Comparison of ENCODE assay signal across 8 mouse cellular contexts in the genomic region with DNA sequence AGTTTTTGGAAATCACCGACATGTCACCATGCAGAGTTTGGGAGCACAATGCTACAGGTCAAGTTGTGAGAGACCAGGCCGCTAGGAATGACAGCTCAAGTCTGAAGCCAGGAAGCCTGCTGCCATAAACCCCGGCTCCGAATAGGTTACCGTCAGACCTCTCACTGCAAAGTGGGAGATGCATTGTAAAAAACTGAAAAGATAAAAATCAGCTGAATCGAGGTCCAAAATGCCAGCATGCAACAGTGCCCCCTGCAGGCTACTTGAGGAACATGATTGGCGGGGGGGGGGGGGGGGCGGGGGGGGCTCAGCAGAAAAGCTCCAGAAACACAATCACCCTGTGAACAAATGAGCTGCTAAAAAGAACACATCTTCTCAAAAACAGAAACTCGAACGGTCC. TPM values are rescaled to one million over a fixed set of nuclear protein-coding genes. Genes with fewer than 3 reads are reported as not detected.
DNase-seq lines count a peak whose midpoint lies in the region; ATAC-seq lines count a peak whose summit lies in the region.

No protein-coding gene starts in this region.

- DNase-seq in cerebellum, postnatal 10 days = peak; percentile 56 to 74
- peak; percentile 45 to 47 for DNase-seq in layer of hippocampus, postnatal 10 days (ENCODE audit: low spot score in 2 of 2)
- DNase-seq in layer of hippocampus, adult 18-20 months (ENCODE audit: low spot score in 2 of 2) = no peak
- DNase-seq in Muller cell, postnatal 12 days (ENCODE audit: inconsistent ontology term) = peak; percentile 16
- DNase-seq in lung, postnatal 14 days = peak; percentile 35
- no peak for DNase-seq in adrenal gland, postnatal 25 days
- no peak for DNase-seq in gastrocnemius, postnatal 4 days (ENCODE audit: low spot score in 2 of 2)

- ATAC-seq in cerebellum, adult (ENCODE audit: insufficient number of reproducible peaks, low FRiP score, low TSS enrichment) = no peak

RNA-seq across cellular contexts. Expression of gene Aipl1, which starts 13.7 kb away (rescaled TPM):
- not detected for total RNA-seq in layer of hippocampus, postnatal 10 days (2021)
- total RNA-seq in layer of hippocampus, adult 18-20 months (2021) = not detected
- 0.18 TPM in 1 of 2 replicates, not detected in the other for total RNA-seq in adrenal gland, postnatal 25 days (2021)
- under 1 TPM; 0.26 to 0.29 TPM for total RNA-seq in gastrocnemius, postnatal 4 days (2021)

RNA-seq across cellular contexts. Expression of gene Pimreg, which starts 18.3 kb away (rescaled TPM):
- 1 to 10 TPM; 3.6 to 3.7 TPM for total RNA-seq in layer of hippocampus, postnatal 10 days (2021)
- not detected for total RNA-seq in layer of hippocampus, adult 18-20 months (2021)
- total RNA-seq in adrenal gland, postnatal 25 days (2021) = 8.4 and 13.2 TPM in 2 replicates
- 10 to 100 TPM; 21.3 to 30.0 TPM for total RNA-seq in gastrocnemius, postnatal 4 days (2021)

Comparison
In these comparisons a context has a peak if more than half of its experiments do, and no peak if none do; other contexts are left out.
1. DNase-seq: peak in cerebellum, postnatal 10 days (2 of 2), layer of hippocampus, postnatal 10 days (2 of 2), Muller cell, postnatal 12 days (single experiment) and lung, postnatal 14 days (single experiment); none in layer of hippocampus, adult 18-20 months (0 of 2), adrenal gland, postnatal 25 days (single experiment) and gastrocnemius, postnatal 4 days (0 of 2).